Mouse (Mus musculus) lung, postnatal 14 days (tissue): ENCODE measurements around the gene Spg7.
"Not testable (repeated sequence)": the region's sequence is repeated elsewhere in the genome, so short reads cannot be mapped to it uniquely, and the experiment has no call there.

Source experiments
- DNase-seq: peaks from one replicate; pipeline ENCODE4 v3.0.0; 2021

Gene Spg7

GRCm38 (mm10) chr8:123062721-123063120, at the start of gene Spg7:
Gene Spg7 (plus strand): TSS chr8:123062942.
- no peak for DNase-seq

GRCm38 (mm10) chr8:123014429-123014828, 48.3 kb upstream of the Spg7 start:
- no peak for DNase-seq

GRCm38 (mm10) chr8:123015074-123015473, 47.7 kb upstream of the Spg7 start:
- DNase-seq: no peak

GRCm38 (mm10) chr8:123017143-123017542, 45.6 kb upstream of the Spg7 start:
- DNase-seq: no peak

GRCm38 (mm10) chr8:123018484-123019164, 44.1 kb upstream of the Spg7 start:
- no peak for DNase-seq

GRCm38 (mm10) chr8:123020084-123020483, 42.7 kb upstream of the Spg7 start:
- DNase-seq: no peak

GRCm38 (mm10) chr8:123020859-123021258, 41.9 kb upstream of the Spg7 start:
- DNase-seq: no peak

GRCm38 (mm10) chr8:123021259-123021658, 41.5 kb upstream of the Spg7 start:
- peak; percentile 28 for DNase-seq

GRCm38 (mm10) chr8:123022727-123023126, 40.0 kb upstream of the Spg7 start:
- DNase-seq: no peak

- DNase-seq: no peak
Measured at GRCm38 (mm10) chr8:123024226-123024625, 38.5 kb upstream of the Spg7 start.

- DNase-seq: no peak
Measured at GRCm38 (mm10) chr8:123025951-123026351, 36.8 kb upstream of the Spg7 start.

GRCm38 (mm10) chr8:123027786-123028185, 35.0 kb upstream of the Spg7 start:
- no peak for DNase-seq

- DNase-seq: not testable (repeated sequence)
Measured at GRCm38 (mm10) chr8:123030091-123030490, 32.7 kb upstream of the Spg7 start.

- no peak for DNase-seq
Measured at GRCm38 (mm10) chr8:123031321-123031978, 31.3 kb upstream of the Spg7 start.

GRCm38 (mm10) chr8:123032730-123033129, 30.0 kb upstream of the Spg7 start:
- DNase-seq: no peak

- no peak for DNase-seq
Measured at GRCm38 (mm10) chr8:123033431-123033830, 29.3 kb upstream of the Spg7 start.

- no peak for DNase-seq
Measured at GRCm38 (mm10) chr8:123034171-123034570, 28.6 kb upstream of the Spg7 start.

GRCm38 (mm10) chr8:123036956-123037355, 25.8 kb upstream of the Spg7 start:
- no peak for DNase-seq

GRCm38 (mm10) chr8:123037487-123037886, 25.3 kb upstream of the Spg7 start:
- no peak for DNase-seq

GRCm38 (mm10) chr8:123038351-123038750, 24.4 kb upstream of the Spg7 start:
- DNase-seq: no peak

- DNase-seq: no peak
Measured at GRCm38 (mm10) chr8:123039376-123040109, 23.2 kb upstream of the Spg7 start.

GRCm38 (mm10) chr8:123040110-123040650, 22.6 kb upstream of the Spg7 start:
- DNase-seq: no peak

- DNase-seq: peak; percentile 73
Measured at GRCm38 (mm10) chr8:123041008-123041773, 21.6 kb upstream of the Spg7 start.
